Mouse (Mus musculus) ovary, adult 10 weeks (tissue): ENCODE results near the gene Acaa1b. TPM values are rescaled to one million over a fixed set of nuclear protein-coding genes. Genes with fewer than 3 reads are reported as not detected.

Experiments used
- polyA plus RNA-seq: library from polyadenylated mRNA; stranded (reverse); fragments of 350-450 nt; fragmentation: Illumina TruSeq; extraction: RNeasy Lipid Tissue Mini Kit (QIAGEN cat#74804); gene quantifications from one replicate; pipeline ENCODE4 v1.2.3, GENCODE M21; 2014

Acaa1b gene
- not detected for polyA plus RNA-seq

DNA sequence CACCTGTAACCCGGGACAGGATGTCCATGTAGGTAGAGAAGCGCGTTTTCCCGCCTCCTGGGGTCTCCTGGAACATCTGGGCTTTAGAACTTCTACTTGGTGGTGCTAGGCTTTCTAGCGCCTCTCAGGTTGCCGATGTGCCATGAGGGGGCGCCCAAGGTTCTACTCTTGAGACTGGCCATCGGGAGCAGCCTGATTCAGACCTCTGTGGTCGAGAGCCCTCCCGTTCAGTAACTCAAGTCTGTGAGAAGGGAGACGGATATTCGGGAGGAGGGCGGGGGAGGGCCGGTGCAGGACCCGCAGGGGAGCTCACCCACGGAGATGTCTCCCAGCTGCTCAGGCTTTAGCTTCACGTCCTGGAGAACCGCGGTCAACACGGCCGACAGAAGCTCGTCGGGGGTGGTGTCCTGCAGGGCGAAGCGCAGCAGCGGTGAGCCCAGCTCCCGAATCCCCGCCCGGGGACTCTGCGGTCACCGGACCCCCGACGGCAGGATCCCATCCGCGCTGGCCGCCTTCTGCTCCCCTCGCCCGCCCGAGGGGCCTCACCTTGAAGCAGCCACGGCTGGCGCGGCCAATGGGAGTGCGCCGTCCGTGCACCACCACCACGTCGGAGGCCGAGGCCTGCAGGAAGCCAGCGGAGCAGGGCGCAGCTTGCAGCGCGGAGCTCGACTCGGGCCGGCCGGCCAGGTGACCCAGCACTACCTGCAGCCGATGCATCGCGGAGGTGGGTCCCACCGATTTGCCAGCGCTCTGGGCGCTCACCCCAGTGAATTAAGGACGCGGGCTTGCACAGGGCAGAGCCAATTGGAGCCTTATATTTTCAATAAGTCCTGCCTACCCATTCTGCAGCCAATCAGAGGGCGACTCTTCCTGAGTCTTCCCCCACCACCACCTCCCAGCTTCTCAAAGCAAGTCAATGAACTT, at the start of gene Acaa1b:
Acaa1b (minus strand) TSS at position 816 of the 924 bp plus-strand sequence.

DNA sequence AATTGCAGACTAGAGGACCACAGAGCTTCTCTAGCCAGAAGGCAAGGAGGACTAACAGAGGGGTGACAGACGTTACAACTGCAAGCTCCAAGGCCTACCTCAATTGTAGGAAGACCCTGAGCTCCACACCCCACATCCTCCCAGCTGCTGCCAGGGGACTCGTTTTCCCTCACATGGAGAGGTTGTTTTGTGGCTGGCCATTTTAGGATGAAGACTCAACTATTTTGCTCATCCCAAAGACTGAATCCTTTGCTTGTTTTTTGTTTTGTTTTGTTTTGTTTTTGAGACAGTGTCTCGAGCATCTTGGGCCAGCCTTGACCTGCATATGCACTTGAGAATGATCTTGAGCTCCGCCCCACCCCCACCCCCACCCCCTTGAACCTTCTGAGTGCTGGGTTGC, 2.0 kb upstream of the Acaa1b start, which contains the start of gene Gm47289:
Gm47289 (plus strand) TSS at position 301 of the 400 bp plus-strand sequence.

DNA sequence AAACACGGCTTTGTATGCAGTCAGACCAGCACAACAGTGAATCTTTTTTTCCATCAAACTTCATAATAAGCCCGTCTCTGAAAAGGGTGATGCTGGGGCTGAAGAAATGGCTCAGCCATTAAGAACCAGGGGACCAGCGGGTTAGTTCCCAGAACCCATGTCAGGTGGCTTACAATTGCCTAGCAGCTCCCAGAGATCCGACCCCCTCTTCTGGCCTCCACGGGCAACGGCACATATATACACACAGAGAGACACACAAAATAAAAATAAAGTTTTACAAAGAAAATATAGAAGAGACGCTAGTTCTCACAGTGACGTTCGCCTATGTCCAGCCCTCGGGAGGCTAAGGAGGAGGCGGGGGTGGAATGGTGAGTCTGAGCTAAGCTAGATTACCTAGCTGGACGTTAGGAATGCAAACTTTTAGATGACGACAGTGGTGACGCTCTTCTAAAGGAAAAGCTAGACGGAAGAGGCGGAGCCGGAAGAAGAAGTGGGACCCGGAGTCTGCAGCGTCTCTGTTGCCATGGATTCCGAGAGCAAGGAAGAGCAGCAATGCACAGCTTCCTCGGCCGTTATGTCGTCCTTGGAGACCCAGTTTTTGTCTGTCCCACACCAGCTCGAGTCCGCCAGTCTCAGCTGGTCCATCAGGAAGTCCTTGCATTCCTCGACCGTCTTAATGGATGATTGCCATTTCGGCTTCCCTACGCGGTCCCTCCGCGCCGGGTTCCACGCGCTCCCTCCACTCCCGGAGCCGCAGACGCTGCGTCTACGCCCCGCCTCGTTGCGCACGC, 54.7 kb downstream of the Acaa1b start, which contains the start of gene Dlec1:
Dlec1 (plus strand) TSS at position 487 of the 791 bp plus-strand sequence.

Other genes with a start within 250 kb of the Acaa1b start
- gene Ctdspl, start 230.6 kb downstream of the Acaa1b start, polyA plus RNA-seq: 23.2 TPM
- gene Vill, start 104.3 kb downstream of the Acaa1b start, polyA plus RNA-seq: 0.97 TPM
- 0.54 TPM for gene Plcd1, start 63.6 kb downstream of the Acaa1b start, polyA plus RNA-seq
- gene Dlec1, start 54.6 kb downstream of the Acaa1b start, polyA plus RNA-seq: 0.54 TPM
- gene Gm47289, start 2.1 kb upstream of the Acaa1b start, polyA plus RNA-seq: not detected
- gene Slc22a13, start 52.0 kb upstream of the Acaa1b start, polyA plus RNA-seq: not detected
- 45.6 TPM for gene Oxsr1, start 165.3 kb upstream of the Acaa1b start, polyA plus RNA-seq
- 1.00 TPM for gene Acaa1a, start 182.6 kb upstream of the Acaa1b start, polyA plus RNA-seq
- 6.6 TPM for gene Myd88, start 184.3 kb upstream of the Acaa1b start, polyA plus RNA-seq
- gene Xylb, start 200.3 kb upstream of the Acaa1b start, polyA plus RNA-seq: 3.6 TPM
- not detected for gene Slc22a14, start 208.5 kb upstream of the Acaa1b start, polyA plus RNA-seq
- gene Acvr2b, start 245.0 kb upstream of the Acaa1b start, polyA plus RNA-seq: 1.4 TPM